Mouse (Mus musculus) stomach, embryonic 14.5 days (tissue): Measurements from ENCODE around the gene Tbc1d15. TPM values are rescaled to one million over a fixed set of nuclear protein-coding genes. Genes with fewer than 3 reads are reported as not detected.

Source experiments
- ATAC-seq: fragments of 200-750 bp; cut with Nextera tagmentation; 2 replicates; pipeline ENCODE4 v1.8.0; 2017; ENCODE audit warnings: low read depth, moderate TSS enrichment; ENCODE audit not compliant: insufficient number of reproducible peaks, insufficient read depth, low FRiP score
- H3K27ac ChIP-seq: fragments of 300-500 bp; sonication (generic); 2 replicates; pipeline ENCODE4 v1.5.1; 2014; ENCODE audit warnings: mild to moderate bottlenecking, low read length, moderate library complexity, mixed read lengths
- H3K27me3 ChIP-seq: fragments of 300-500 bp; sonication (generic); 2 replicates; pipeline ENCODE4 v1.6.1; 2014; ENCODE audit warnings: low read length, control low read depth, mixed read lengths; ENCODE audit not compliant: control insufficient read depth, insufficient read depth
- H3K36me3 ChIP-seq: fragments of 300-500 bp; sonication (generic); 2 replicates; pipeline ENCODE4 v1.6.1; 2014; ENCODE audit warnings: mild to moderate bottlenecking, control low read depth, low read length, moderate library complexity, mixed read lengths; ENCODE audit not compliant: control insufficient read depth, insufficient read depth
- H3K4me1 ChIP-seq: fragments of 300-500 bp; sonication (generic); 2 replicates; pipeline ENCODE4 v1.6.1; 2014; ENCODE audit warnings: low read length, control low read depth, mixed read lengths; ENCODE audit not compliant: control insufficient read depth, insufficient read depth
- H3K4me2 ChIP-seq: fragments of 300-500 bp; sonication (generic); replicated peaks from 2 replicates; pipeline ENCODE4 v1.6.1; 2014; ENCODE audit warnings: low read depth, low read length, control low read depth
- H3K4me3 ChIP-seq: fragments of 300-500 bp; sonication (generic); 2 replicates; pipeline ENCODE4 v1.5.1; 2014; ENCODE audit warnings: low read depth, low read length, control low read depth
- H3K9ac ChIP-seq: fragments of 300-500 bp; sonication (generic); replicated peaks from 2 replicates; pipeline ENCODE4 v1.6.1; 2014; ENCODE audit warnings: low read depth, mild to moderate bottlenecking, control low read depth, low read length, moderate library complexity, mixed read lengths
- H3K9me3 ChIP-seq: fragments of 300-500 bp; sonication (generic); 2 replicates; pipeline ENCODE4 v1.6.1; 2016; ENCODE audit warnings: low read depth, low read length, control low read depth; ENCODE audit not compliant: control insufficient read depth
- WGBS: fragments of 180-500 bp; shearing (Covaris S2); extraction: QIAGEN DNeasy Blood & Tissue Kit; methylation state at CpG from one replicate; pipeline ENCODE4 v1.1.7; 2014; 5-methylcytosine and 5-hydroxymethylcytosine counted together
- polyA plus RNA-seq: library from polyadenylated mRNA; unstranded; fragments of >200 nt; fragmentation: Nextera tagmentation; extraction: Ambion mirVana; gene quantifications from 2 replicates; pipeline ENCODE4 v1.2.1, GENCODE M21; 2014

Tbc1d15 gene
- polyA plus RNA-seq, 1 experiment from 2014 or later: 65.0 TPM

- no peaks in the 10 kb centered on the region for H3K27me3 ChIP-seq
- H3K9me3 ChIP-seq: no peaks in the 10 kb centered on the region
- no peak overlapping the region for H3K4me2 ChIP-seq
- H3K9ac ChIP-seq: no peak overlapping the region
- 78% methylated on average over 5 of the region's 5 CpGs for WGBS
- no peaks in the 10 kb centered on the region for H3K4me1 ChIP-seq
- ATAC-seq: no peak
- no peaks in the 10 kb centered on the region for H3K36me3 ChIP-seq
- no peak overlapping the region for H3K4me3 ChIP-seq
- no peak overlapping the region for H3K27ac ChIP-seq
These were observed 4.9 kb upstream of the Tbc1d15 start for GRCm38 (mm10) chr10:115256162-115256561.

GRCm38 (mm10) chr10:115253521-115253920, 2.3 kb upstream of the Tbc1d15 start:
- no peak for ATAC-seq
- Histone ChIP-seq H3K4me3 (no peak overlapping the region), H3K9ac (no peak overlapping the region), H3K27me3 (no peaks in the 10 kb centered on the region), H3K4me1 (peaks cover 5% of the 10 kb centered on the region; the same call in 1 of the 2 replicates), H3K4me2 (no peak overlapping the region), H3K36me3 (no peaks in the 10 kb centered on the region), H3K9me3 (no peaks in the 10 kb centered on the region), H3K27ac (no peak overlapping the region)
- 74% methylated on average over 3 of the region's 3 CpGs for WGBS

GRCm38 (mm10) chr10:115252321-115252757, 1.1 kb upstream of the Tbc1d15 start:
- Histone ChIP-seq H3K4me1 (peaks cover 5% of the 10 kb centered on the region; the same call in 1 of the 2 replicates), H3K27me3 (no peaks in the 10 kb centered on the region), H3K4me2 (peak overlapping the region; percentile 83), H3K4me3 (peak overlapping the region; percentile 96), H3K36me3 (no peaks in the 10 kb centered on the region), H3K9me3 (no peaks in the 10 kb centered on the region), H3K9ac (peak overlapping the region; percentile 31; the same call in 1 of the 2 replicates), H3K27ac (peak overlapping the region; percentile 78; the same call in 1 of the 2 replicates)
- peak; percentile 21; the same call in 1 of the 2 replicates for ATAC-seq
- WGBS: 5% methylated on average over 10 of the region's 10 CpGs

GRCm38 (mm10) chr10:115250235-115251087, 806 bp downstream of the Tbc1d15 start:
- Histone ChIP-seq H3K4me2 (peak overlapping the region; percentile 54), H3K4me3 (peak overlapping the region; percentile 96), H3K9me3 (no peaks in the 10 kb centered on the region), H3K27me3 (no peaks in the 10 kb centered on the region), H3K9ac (peak overlapping the region; percentile 85), H3K36me3 (no peaks in the 10 kb centered on the region), H3K27ac (peak overlapping the region; percentile 52; the same call in 1 of the 2 replicates), H3K4me1 (peaks cover 5% of the 10 kb centered on the region; the same call in 1 of the 2 replicates)
- ATAC-seq: no peak
- WGBS: 28% methylated on average over 34 of the region's 38 CpGs

- no peak for ATAC-seq
These were observed 3.2 kb downstream of the Tbc1d15 start for GRCm38 (mm10) chr10:115248041-115248440.

GRCm38 (mm10) chr10:115245488-115245887, 5.8 kb downstream of the Tbc1d15 start:
- Histone ChIP-seq H3K36me3 (no peaks in the 10 kb centered on the region), H3K27me3 (no peaks in the 10 kb centered on the region), H3K4me3 (no peak overlapping the region), H3K9ac (no peak overlapping the region), H3K9me3 (no peaks in the 10 kb centered on the region), H3K4me1 (peaks cover 5% of the 10 kb centered on the region; the same call in 1 of the 2 replicates), H3K4me2 (no peak overlapping the region), H3K27ac (no peak overlapping the region)
- 93% methylated on average over 2 of the region's 2 CpGs for WGBS
- ATAC-seq: no peak

More at GRCm38 (mm10) chr10:115248041-115248440, 3.2 kb downstream of the Tbc1d15 start:
- Histone ChIP-seq H3K9ac (no peak overlapping the region), H3K9me3 (no peaks in the 10 kb centered on the region), H3K4me3 (no peak overlapping the region), H3K36me3 (no peaks in the 10 kb centered on the region), H3K4me1 (peaks cover 5% of the 10 kb centered on the region; the same call in 1 of the 2 replicates), H3K27ac (no peak overlapping the region), H3K27me3 (no peaks in the 10 kb centered on the region), H3K4me2 (no peak overlapping the region)
- WGBS: 49% methylated on average over 7 of the region's 7 CpGs

GRCm38 (mm10) chr10:115241082-115241595, 10.1 kb downstream of the Tbc1d15 start:
- WGBS: 66% methylated on average over 8 of the region's 8 CpGs
- no peak for ATAC-seq
- no peaks in the 10 kb centered on the region for H3K4me1 ChIP-seq
- H3K9me3 ChIP-seq: no peaks in the 10 kb centered on the region
- no peak overlapping the region for H3K27ac ChIP-seq
- no peak overlapping the region for H3K4me2 ChIP-seq
- H3K9ac ChIP-seq: no peak overlapping the region
- peaks cover 25% of the 10 kb centered on the region for H3K36me3 ChIP-seq
- H3K4me3 ChIP-seq: no peak overlapping the region
- no peaks in the 10 kb centered on the region for H3K27me3 ChIP-seq

GRCm38 (mm10) chr10:115237931-115238330, 13.3 kb downstream of the Tbc1d15 start:
- Histone ChIP-seq H3K27me3 (no peaks in the 10 kb centered on the region), H3K4me2 (no peak overlapping the region), H3K4me1 (no peaks in the 10 kb centered on the region), H3K27ac (no peak overlapping the region), H3K4me3 (no peak overlapping the region), H3K9me3 (no peaks in the 10 kb centered on the region), H3K9ac (no peak overlapping the region), H3K36me3 (peaks cover 30% of the 10 kb centered on the region)
- 77% methylated on average over 4 of the region's 4 CpGs for WGBS
- ATAC-seq: no peak
